Mouse (Mus musculus) E14TG2a.4 (cell line): ENCODE results near the gene Csrnp3.
"Not testable (repeated sequence)": the region's sequence is repeated elsewhere in the genome, so short reads cannot be mapped to it uniquely, and the experiment has no call there.

Source experiments
- H3K27me3 ChIP-seq: 2 replicates; pipeline ENCODE4 v1.6.1; 2014; ENCODE audit warnings: low read length, control low read depth; ENCODE audit not compliant: insufficient read depth
- H3K36me3 ChIP-seq: 2 replicates; pipeline ENCODE4 v1.6.1; 2014; ENCODE audit warnings: low read length, control low read depth; ENCODE audit not compliant: insufficient read depth
- H3K4me1 ChIP-seq: replicated peaks from 2 replicates; pipeline ENCODE4 v1.6.1; 2014; ENCODE audit warnings: low read depth, low read length, control low read depth
- H3K4me3 ChIP-seq: replicated peaks from 2 replicates; pipeline ENCODE4 v1.5.1; 2014; ENCODE audit warnings: mild to moderate bottlenecking, low read length
- H3K9me3 ChIP-seq: 2 replicates; pipeline ENCODE4 v1.6.1; 2014; ENCODE audit warnings: low read length, control low read depth
- CTCF ChIP-seq: conservative IDR thresholded peaks from 2 replicates; pipeline ENCODE4 v1.5.1; 2014; ENCODE audit warnings: low read length
- NANOG ChIP-seq: IDR thresholded peaks from 2 replicates; pipeline ENCODE4 v1.6.1; 2014; ENCODE audit warnings: borderline replicate concordance, low read length, mixed read lengths
- POU5F1 ChIP-seq: IDR thresholded peaks from 2 replicates; pipeline ENCODE4 v1.6.1; 2014; ENCODE audit warnings: low read length, borderline replicate concordance

Gene Csrnp3

GRCm38 (mm10) chr2:65845551-65845950 lies at the start of gene Csrnp3:
Gene Csrnp3, plus strand, starts transcription at chr2:65845767.
- Histone ChIP-seq H3K4me1 (peaks cover 69% of the 10 kb centered on the region), H3K9me3 (peaks cover 4% of the 10 kb centered on the region), H3K4me3 (peak within 1 kb of the TSS; percentile 71), H3K36me3 (no peaks in the 10 kb centered on the region), H3K27me3 (no peaks in the 10 kb centered on the region)
- no peak for TF ChIP-seq NANOG
- TF ChIP-seq POU5F1, result no peak
- TF ChIP-seq CTCF, result no peak

- no peaks in the 10 kb centered on the region for H3K27me3 ChIP-seq
- H3K9me3 ChIP-seq, result peaks cover 9% of the 10 kb centered on the region
- TF ChIP-seq POU5F1, result no peak
- no peaks in the 10 kb centered on the region for H3K36me3 ChIP-seq
- H3K4me3 ChIP-seq, result no peak overlapping the region
- no peaks in the 10 kb centered on the region for H3K4me1 ChIP-seq
Measured at GRCm38 (mm10) chr2:65801054-65801709, 44.4 kb upstream of the Csrnp3 start.

GRCm38 (mm10) chr2:65806556-65806955 lies 39.0 kb upstream of the Csrnp3 start:
- H3K4me1 ChIP-seq, result no peaks in the 10 kb centered on the region
- H3K4me3 ChIP-seq, result no peak overlapping the region
- H3K9me3 ChIP-seq, result no peaks in the 10 kb centered on the region
- no peaks in the 10 kb centered on the region for H3K27me3 ChIP-seq
- no peaks in the 10 kb centered on the region for H3K36me3 ChIP-seq
- TF ChIP-seq NANOG, result no peak

- not testable (repeated sequence) for H3K27me3 ChIP-seq, H3K4me3 ChIP-seq, H3K9me3 ChIP-seq, H3K4me1 ChIP-seq, H3K36me3 ChIP-seq
Measured at GRCm38 (mm10) chr2:65811203-65811602, 34.4 kb upstream of the Csrnp3 start.

DNA sequence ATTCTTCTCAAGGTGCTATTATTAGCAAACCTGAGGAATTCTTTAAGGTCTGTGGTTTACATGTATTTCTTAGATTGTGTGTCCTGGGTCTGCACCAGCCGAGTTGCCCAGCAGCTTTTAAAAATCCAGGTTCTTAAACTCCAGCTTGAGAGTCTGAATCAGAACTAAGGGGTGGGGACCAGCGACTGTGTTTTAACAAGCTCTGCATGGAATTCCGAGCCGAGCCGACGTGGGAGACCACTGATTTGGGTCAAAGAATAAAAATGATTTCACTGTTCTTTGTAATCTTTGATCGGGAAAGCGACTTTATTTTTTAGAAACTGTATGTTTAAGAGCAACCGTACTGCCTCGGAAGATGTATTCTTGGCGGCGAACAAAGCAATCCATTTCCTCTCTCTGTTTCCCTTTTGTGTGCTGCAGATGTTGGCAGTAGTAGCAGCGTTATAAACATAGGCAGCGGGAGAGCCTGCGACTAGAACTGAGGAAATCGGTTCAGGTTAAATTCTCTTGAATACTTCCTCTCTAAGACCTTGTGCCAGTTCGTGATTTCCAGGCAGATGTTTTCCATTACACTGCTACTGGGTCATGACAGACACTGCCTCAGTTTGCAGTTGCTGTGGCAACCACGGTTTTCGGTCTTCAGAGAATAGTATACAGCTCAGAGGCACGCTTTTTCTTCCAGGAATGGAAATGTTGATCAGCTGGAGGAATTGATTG lies 27.3 kb upstream of the Csrnp3 start:
- H3K9me3 ChIP-seq, result no peaks in the 10 kb centered on the region
- H3K36me3 ChIP-seq, result no peaks in the 10 kb centered on the region
- H3K4me3 ChIP-seq, result no peak overlapping the region
- TF ChIP-seq POU5F1, result no peak
- no peak for TF ChIP-seq CTCF
- H3K27me3 ChIP-seq, result 0 out of 2 replicates have a peak, but pooled peaks cover 2% of the 10 kb centered on the region
- peaks cover 4% of the 10 kb centered on the region; the same call in 1 of the 2 replicates for H3K4me1 ChIP-seq

- Histone ChIP-seq H3K36me3 (no peaks in the 10 kb centered on the region), H3K4me3 (no peak overlapping the region), H3K27me3 (0 out of 2 replicates have a peak, but pooled peaks cover 2% of the 10 kb centered on the region), H3K4me1 (peaks cover 4% of the 10 kb centered on the region; the same call in 1 of the 2 replicates), H3K9me3 (no peaks in the 10 kb centered on the region)
- no peak for TF ChIP-seq NANOG
- TF ChIP-seq CTCF, result no peak
- TF ChIP-seq POU5F1, result no peak
Measured at GRCm38 (mm10) chr2:65820114-65820769, 25.3 kb upstream of the Csrnp3 start.

- TF ChIP-seq CTCF (no peak), NANOG (no peak), POU5F1 (no peak)
- no peaks in the 10 kb centered on the region for H3K27me3 ChIP-seq
- H3K36me3 ChIP-seq, result no peaks in the 10 kb centered on the region
- peaks cover 5% of the 10 kb centered on the region for H3K4me1 ChIP-seq
- no peaks in the 10 kb centered on the region for H3K9me3 ChIP-seq
- no peak overlapping the region for H3K4me3 ChIP-seq
Measured at GRCm38 (mm10) chr2:65826314-65826713, 19.3 kb upstream of the Csrnp3 start.

GRCm38 (mm10) chr2:65826801-65827200 lies 18.8 kb upstream of the Csrnp3 start:
- no peak for TF ChIP-seq NANOG
- TF ChIP-seq POU5F1, result no peak
- TF ChIP-seq CTCF, result no peak
- Histone ChIP-seq H3K4me1 (peaks cover 5% of the 10 kb centered on the region), H3K9me3 (no peaks in the 10 kb centered on the region)

DNA sequence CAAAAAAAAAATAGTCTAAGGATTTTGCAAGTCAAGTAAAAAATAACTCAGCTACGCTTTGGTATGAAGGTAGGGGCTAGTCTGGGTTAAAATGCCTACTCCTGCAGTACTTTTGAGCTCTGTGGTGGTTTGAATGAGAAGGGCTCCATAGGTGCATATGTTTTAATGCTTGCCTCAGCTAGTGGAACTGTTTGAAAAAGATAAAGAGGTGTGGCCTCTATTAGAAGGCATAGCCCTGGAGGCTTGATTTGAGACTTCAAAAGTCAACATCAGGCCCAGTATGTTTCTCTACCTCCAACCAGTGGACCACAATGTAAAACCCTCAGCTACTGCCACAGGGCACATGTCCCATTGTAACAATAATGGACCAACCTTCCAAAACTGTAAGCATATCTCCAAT lies 16.9 kb upstream of the Csrnp3 start:
- TF ChIP-seq POU5F1 (no peak), NANOG (no peak), CTCF (no peak)
- no peaks in the 10 kb centered on the region for H3K36me3 ChIP-seq

More at GRCm38 (mm10) chr2:65826801-65827200, 18.8 kb upstream of the Csrnp3 start:
- no peaks in the 10 kb centered on the region for H3K27me3 ChIP-seq
- no peak overlapping the region for H3K4me3 ChIP-seq
- no peaks in the 10 kb centered on the region for H3K36me3 ChIP-seq

More for the DNA sequence above, 16.9 kb upstream of the Csrnp3 start:
- Histone ChIP-seq H3K9me3 (no peaks in the 10 kb centered on the region), H3K4me3 (no peak overlapping the region), H3K27me3 (no peaks in the 10 kb centered on the region), H3K4me1 (peaks cover 5% of the 10 kb centered on the region)
